Mouse (Mus musculus) heart, embryonic 13.5 days (tissue): ENCODE measurements around the gene Lifr. TPM values are rescaled to one million over a fixed set of nuclear protein-coding genes. Genes with fewer than 3 reads are reported as not detected.

Experiments used
- ATAC-seq: fragments of 200-750 bp; cut with Nextera tagmentation; 2 replicates; pipeline ENCODE4 v1.8.0; 2017; ENCODE audit warnings: moderate TSS enrichment; ENCODE audit not compliant: insufficient number of reproducible peaks, low FRiP score, low TSS enrichment; ENCODE audit errors: extremely low read depth
- H3K27ac ChIP-seq: fragments of 300-500 bp; sonication (generic); replicated peaks from 2 replicates; pipeline ENCODE4 v1.5.1; 2015; ENCODE audit warnings: moderate library complexity, mild to moderate bottlenecking, inconsistent platforms
- H3K27me3 ChIP-seq: fragments of 300-500 bp; sonication (generic); replicated peaks from 2 replicates; pipeline ENCODE4 v1.6.1; 2015; ENCODE audit warnings: mild to moderate bottlenecking, inconsistent platforms
- H3K36me3 ChIP-seq: fragments of 300-500 bp; sonication (generic); 2 replicates; pipeline ENCODE4 v1.6.1; 2015; ENCODE audit warnings: mild to moderate bottlenecking, inconsistent platforms
- H3K4me1 ChIP-seq: fragments of 300-500 bp; sonication (generic); 2 replicates; pipeline ENCODE4 v1.6.1; 2015; ENCODE audit warnings: inconsistent platforms
- H3K4me2 ChIP-seq: fragments of 300-500 bp; sonication (generic); 2 replicates; pipeline ENCODE4 v1.6.1; 2015; ENCODE audit warnings: inconsistent platforms, mild to moderate bottlenecking, moderate library complexity
- H3K4me3 ChIP-seq: fragments of 300-500 bp; sonication (generic); 2 replicates; pipeline ENCODE4 v1.5.1; 2015; ENCODE audit warnings: moderate library complexity, mild to moderate bottlenecking, inconsistent platforms
- H3K9ac ChIP-seq: fragments of 300-500 bp; sonication (generic); 2 replicates; pipeline ENCODE4 v1.6.1; 2015; ENCODE audit warnings: inconsistent platforms, mild to moderate bottlenecking, moderate library complexity
- H3K9me3 ChIP-seq: fragments of 300-500 bp; sonication (generic); 2 replicates; pipeline ENCODE4 v1.6.1; 2016; ENCODE audit warnings: inconsistent platforms
- WGBS: fragments of 180-500 bp; shearing (Covaris S2); methylation state at CpG from one replicate; pipeline ENCODE4 v1.1.7; 2015; ENCODE audit warnings: mixed read lengths; 5-methylcytosine and 5-hydroxymethylcytosine counted together
- polyA plus RNA-seq: library from polyadenylated mRNA; unstranded; fragments of >200 nt; fragmentation: Nextera tagmentation; extraction: Ambion mirVana; gene quantifications from 2 replicates; pipeline ENCODE4 v1.2.1, GENCODE M21; 2015

The Lifr gene
- polyA plus RNA-seq, 1 experiment from 2014 or later: 16.3 TPM

- H3K4me1 ChIP-seq: peaks cover 4% of the 10 kb centered on the region
- no peaks in the 10 kb centered on the region for H3K9me3 ChIP-seq
- H3K36me3 ChIP-seq: no peaks in the 10 kb centered on the region
- H3K4me2 ChIP-seq: no peak overlapping the region
- H3K27ac ChIP-seq: no peak overlapping the region
- ATAC-seq: no peak
- 59% methylated on average over 3 of the region's 3 CpGs for WGBS
- H3K4me3 ChIP-seq: no peak overlapping the region
- no peak overlapping the region for H3K9ac ChIP-seq
- no peaks in the 10 kb centered on the region for H3K27me3 ChIP-seq
Measured at GRCm38 (mm10) chr15:7113906-7114305, 23.5 kb downstream of the Lifr start.

DNA sequence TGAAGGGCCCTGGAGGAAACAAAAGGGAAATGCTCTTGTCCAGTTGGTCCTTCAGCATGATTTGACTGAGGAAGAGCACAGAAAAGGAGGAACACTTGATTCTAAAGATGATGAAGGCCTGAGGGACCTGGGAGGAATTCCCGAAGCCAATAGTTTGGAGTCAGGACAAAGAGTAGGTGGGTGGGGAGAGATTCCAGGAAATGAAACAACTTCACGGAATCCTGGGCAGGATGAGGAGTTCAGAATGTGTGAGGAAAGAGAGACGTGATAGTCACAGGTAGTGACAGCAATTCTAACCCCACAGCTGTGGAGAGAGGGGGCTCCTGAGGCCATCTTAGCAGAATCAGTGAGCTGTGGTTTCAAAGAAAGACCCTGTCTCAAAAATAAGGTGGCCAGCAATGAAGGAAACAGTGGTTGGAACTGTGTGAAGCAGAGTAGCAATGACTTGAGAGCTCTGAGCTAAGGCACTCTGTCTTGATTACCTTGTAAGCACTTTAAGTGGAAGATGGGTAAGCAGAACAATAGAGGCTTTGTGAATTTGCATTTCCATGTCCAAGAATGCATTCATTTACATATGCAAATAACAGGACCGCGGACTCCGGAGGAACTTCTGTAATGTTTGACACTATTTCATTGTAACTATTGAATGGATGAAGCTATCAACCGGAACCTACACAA lies 25.1 kb downstream of the Lifr start:
- WGBS: 58% methylated on average over 7 of the region's 7 CpGs
- ATAC-seq: no peak
- H3K27ac ChIP-seq: no peak overlapping the region
- no peaks in the 10 kb centered on the region for H3K27me3 ChIP-seq
- H3K4me1 ChIP-seq: peaks cover 6% of the 10 kb centered on the region
- H3K9me3 ChIP-seq: no peaks in the 10 kb centered on the region
- H3K36me3 ChIP-seq: no peaks in the 10 kb centered on the region
- H3K4me2 ChIP-seq: no peak overlapping the region
- no peak overlapping the region for H3K9ac ChIP-seq
- no peak overlapping the region for H3K4me3 ChIP-seq

DNA sequence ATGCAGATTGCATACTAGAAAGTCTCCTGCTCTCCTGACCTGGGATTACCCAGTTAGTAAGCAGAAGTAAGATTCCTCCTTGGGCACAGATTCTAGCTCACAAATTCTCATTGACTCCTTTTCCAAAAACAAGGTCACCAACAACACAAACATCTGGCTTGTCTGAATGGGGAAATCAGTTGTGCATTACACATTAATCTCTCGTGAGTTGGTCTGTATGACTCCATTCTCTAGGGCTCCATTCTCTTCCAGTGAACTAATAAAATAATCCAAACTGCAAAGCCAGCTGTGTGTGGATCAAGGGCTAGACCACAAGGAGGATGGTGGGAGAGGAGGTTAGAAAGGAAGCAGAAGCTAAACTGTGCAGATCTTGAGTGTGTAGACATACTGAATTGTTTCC lies 25.8 kb downstream of the Lifr start:
- peaks cover 6% of the 10 kb centered on the region for H3K4me1 ChIP-seq
- WGBS: 68% methylated on average over 1 of the region's 1 CpGs

GRCm38 (mm10) chr15:7116699-7117098 lies 26.3 kb downstream of the Lifr start:
- H3K4me1 ChIP-seq: peaks cover 6% of the 10 kb centered on the region
- H3K9me3 ChIP-seq: no peaks in the 10 kb centered on the region
- no peaks in the 10 kb centered on the region for H3K27me3 ChIP-seq
- H3K36me3 ChIP-seq: no peaks in the 10 kb centered on the region
- no peak overlapping the region for H3K9ac ChIP-seq
- no peak overlapping the region for H3K27ac ChIP-seq
- WGBS: 79% methylated on average over 3 of the region's 3 CpGs
- no peak overlapping the region for H3K4me3 ChIP-seq
- no peak overlapping the region for H3K4me2 ChIP-seq
- ATAC-seq: no peak

More for the DNA sequence above, 25.8 kb downstream of the Lifr start:
- H3K9ac ChIP-seq: no peak overlapping the region
- H3K27me3 ChIP-seq: no peaks in the 10 kb centered on the region
- H3K27ac ChIP-seq: no peak overlapping the region
- H3K36me3 ChIP-seq: no peaks in the 10 kb centered on the region
- H3K4me3 ChIP-seq: no peak overlapping the region
- no peaks in the 10 kb centered on the region for H3K9me3 ChIP-seq
- ATAC-seq: no peak
- no peak overlapping the region for H3K4me2 ChIP-seq

- Histone ChIP-seq H3K9ac (no peak overlapping the region), H3K9me3 (no peaks in the 10 kb centered on the region), H3K4me1 (peaks cover 6% of the 10 kb centered on the region), H3K4me2 (no peak overlapping the region), H3K27me3 (no peaks in the 10 kb centered on the region), H3K27ac (no peak overlapping the region), H3K4me3 (no peak overlapping the region), H3K36me3 (no peaks in the 10 kb centered on the region)
- WGBS: 82% methylated on average over 6 of the region's 6 CpGs
- ATAC-seq: no peak
Measured at GRCm38 (mm10) chr15:7117944-7118343, 27.5 kb downstream of the Lifr start.

DNA sequence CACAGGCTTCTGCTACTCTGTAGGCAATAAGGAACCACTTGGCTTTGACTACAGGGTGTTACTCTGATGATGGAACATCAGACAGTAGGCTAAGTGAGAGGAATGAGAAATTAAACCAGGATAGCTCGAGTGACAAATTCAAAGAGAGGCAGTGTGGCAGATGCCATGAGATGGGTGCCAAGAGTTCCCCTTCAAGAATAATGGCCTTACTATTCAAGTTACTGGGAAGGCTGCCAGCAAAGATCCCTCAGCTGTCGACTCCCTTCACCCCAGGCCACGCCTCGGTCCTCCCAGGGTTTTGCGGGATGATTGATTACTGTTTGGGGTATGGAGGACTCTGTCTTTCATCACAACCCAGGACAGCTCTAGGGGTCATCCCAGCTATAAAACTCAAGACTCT lies 28.4 kb downstream of the Lifr start:
- 19% methylated on average over 5 of the region's 5 CpGs for WGBS
- H3K4me1 ChIP-seq: peaks cover 6% of the 10 kb centered on the region
- no peaks in the 10 kb centered on the region for H3K9me3 ChIP-seq
- H3K36me3 ChIP-seq: no peaks in the 10 kb centered on the region
- H3K27ac ChIP-seq: no peak overlapping the region
- no peak overlapping the region for H3K4me2 ChIP-seq
- H3K4me3 ChIP-seq: no peak overlapping the region
- no peak overlapping the region for H3K9ac ChIP-seq
- ATAC-seq: no peak
- no peaks in the 10 kb centered on the region for H3K27me3 ChIP-seq

GRCm38 (mm10) chr15:7119930-7120512 lies 29.6 kb downstream of the Lifr start:
- 72% methylated on average over 8 of the region's 8 CpGs for WGBS
- no peak for ATAC-seq
- H3K27me3 ChIP-seq: no peaks in the 10 kb centered on the region
- H3K9me3 ChIP-seq: no peaks in the 10 kb centered on the region
- peaks cover 6% of the 10 kb centered on the region for H3K4me1 ChIP-seq
- no peaks in the 10 kb centered on the region for H3K36me3 ChIP-seq
- no peak overlapping the region for H3K27ac ChIP-seq
- H3K9ac ChIP-seq: no peak overlapping the region
- H3K4me3 ChIP-seq: no peak overlapping the region
- no peak overlapping the region for H3K4me2 ChIP-seq

GRCm38 (mm10) chr15:7123781-7124450 lies 33.5 kb downstream of the Lifr start:
- Histone ChIP-seq H3K4me2 (no peak overlapping the region), H3K4me1 (peaks cover 16% of the 10 kb centered on the region), H3K9me3 (no peaks in the 10 kb centered on the region), H3K9ac (no peak overlapping the region), H3K36me3 (no peaks in the 10 kb centered on the region), H3K27me3 (no peaks in the 10 kb centered on the region), H3K27ac (no peak overlapping the region), H3K4me3 (no peak overlapping the region)
- no peak for ATAC-seq
- 69% methylated on average over 5 of the region's 5 CpGs for WGBS

DNA sequence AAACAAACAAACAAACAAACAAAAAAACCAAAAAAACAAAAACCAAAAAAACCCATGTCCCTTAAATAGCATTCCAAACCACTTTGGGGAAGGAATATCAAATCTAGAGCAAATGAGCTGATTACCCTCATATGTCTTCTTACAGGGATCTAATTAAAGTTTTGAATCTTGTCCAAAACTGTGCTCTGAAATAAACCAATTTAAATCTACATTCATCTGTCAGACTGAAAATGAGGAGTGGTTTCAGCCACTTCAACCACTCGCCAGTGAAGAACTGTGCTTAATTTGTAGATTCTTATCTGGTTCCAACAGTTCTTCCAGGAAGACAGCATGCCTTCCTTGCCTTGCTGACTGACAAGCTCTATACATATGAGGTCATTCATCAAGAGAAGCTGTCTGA lies 35.8 kb downstream of the Lifr start:
- Histone ChIP-seq H3K27ac (no peak overlapping the region), H3K4me3 (no peak overlapping the region), H3K4me2 (no peak overlapping the region), H3K9ac (no peak overlapping the region), H3K9me3 (no peaks in the 10 kb centered on the region), H3K4me1 (peaks cover 25% of the 10 kb centered on the region), H3K27me3 (no peaks in the 10 kb centered on the region), H3K36me3 (no peaks in the 10 kb centered on the region)
- ATAC-seq: no peak
- WGBS: 44% methylated on average over 1 of the region's 1 CpGs

DNA sequence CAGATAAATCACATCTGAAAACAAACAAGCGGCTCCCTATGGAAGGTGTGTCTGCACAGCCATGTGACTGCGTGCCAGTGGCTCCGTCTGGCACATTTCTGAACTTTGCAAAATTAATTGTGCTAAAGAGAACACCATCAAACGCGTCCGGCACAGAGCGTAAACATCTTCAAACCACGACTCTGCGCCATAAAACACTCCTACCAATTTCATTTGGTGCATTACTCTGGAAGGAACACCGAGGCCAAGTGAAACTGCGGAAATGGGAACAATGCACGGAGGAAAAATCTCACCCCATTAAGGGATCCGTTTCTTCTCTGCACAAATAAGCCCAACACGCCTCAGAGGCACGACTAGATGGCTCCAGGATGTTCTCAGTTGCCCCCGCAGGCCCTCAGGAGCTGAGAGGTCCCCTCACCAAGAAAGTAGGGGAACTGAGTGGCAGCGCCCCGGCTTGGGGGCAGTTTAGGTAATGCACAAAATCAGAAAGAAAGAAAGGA lies 38.3 kb downstream of the Lifr start:
- WGBS: 1% methylated on average over 18 of the region's 18 CpGs
- Histone ChIP-seq H3K27ac (peak overlapping the region; percentile 96), H3K27me3 (no peaks in the 10 kb centered on the region), H3K4me2 (peak overlapping the region; percentile 87), H3K4me1 (peaks cover 43% of the 10 kb centered on the region), H3K9ac (peak overlapping the region; percentile 92), H3K4me3 (peak overlapping the region; percentile 88), H3K36me3 (no peaks in the 10 kb centered on the region; the same call in 1 of the 2 replicates), H3K9me3 (no peaks in the 10 kb centered on the region)
- no peak for ATAC-seq

- H3K9me3 ChIP-seq: no peaks in the 10 kb centered on the region
- peak; percentile 77; the same call in 1 of the 2 replicates for ATAC-seq
- peak overlapping the region; percentile 92 for H3K9ac ChIP-seq
- H3K4me3 ChIP-seq: peak overlapping the region; percentile 88
- no peaks in the 10 kb centered on the region for H3K27me3 ChIP-seq
- peaks cover 49% of the 10 kb centered on the region for H3K4me1 ChIP-seq
- peak overlapping the region; percentile 96 for H3K27ac ChIP-seq
- no peaks in the 10 kb centered on the region; the same call in 1 of the 2 replicates for H3K36me3 ChIP-seq
- H3K4me2 ChIP-seq: peak overlapping the region; percentile 87
- under 1% methylated on average over 113 of the region's 116 CpGs for WGBS
Measured at GRCm38 (mm10) chr15:7129127-7129943, 38.9 kb downstream of the Lifr start.
